Comparison of ENCODE assay signal across 20 mouse cellular contexts in genomic region chr6:31198340-31198739, GRCm38 (mm10).
DNase-seq lines count a peak whose midpoint lies in the region; TF ChIP-seq lines count a peak whose summit lies in the region.
"Had no signal": no experiment of that assay in that cellular context is flagged by ENCODE, and none has a peak within 500 bp of the region (broad histone marks: within the 10 kb centered on the region; RNA-seq: fewer than 3 reads in every experiment).

No protein-coding gene starts in this region.

- peak overlapping the region; percentile 46; the same call in 1 of the 2 replicates for H3K27ac ChIP-seq in gastrocnemius, adult 2 months
- H3K27ac ChIP-seq: embryonic facial prominence, embryonic 10.5 days; embryonic facial prominence, embryonic 13.5 days; forebrain, embryonic 12.5 days; forebrain, embryonic 15.5 days; heart, adult 2 months; heart, embryonic 10.5 days; heart, embryonic 13.5 days; hindbrain, embryonic 14.5 days; hindbrain, postnatal 0 days had no signal

- TF ChIP-seq CTCF in gastrocnemius, adult 2 months (IDR thresholded peaks at IDR 0.05) = no peak

- DNase-seq in gastrocnemius, adult 2 months = peak; percentile 11
- DNase-seq in gastrocnemius, adult 8-10 months (ENCODE audit: low spot score in 2 of 2) = no peak
- DNase-seq in right cerebral cortex, adult 18-20 months = peak; percentile 56
- no peak for DNase-seq in right cerebral cortex, postnatal 14 days
- DNase-seq in telencephalon, adult 2 months (ENCODE audit: low read depth, low spot score) = peak; percentile 56
- no peak for DNase-seq in cerebellum, postnatal 36 days
- DNase-seq: adrenal gland, adult 2 months; gastrocnemius, postnatal 10 days; gastrocnemius, postnatal 36 days; heart, adult 2 months; heart, postnatal 4 days had no signal

- intact Hi-C loops in gastrocnemius, adult 2 months (cut with DNase I) = no loop called here

- no peak overlapping the region for H3K4me3 ChIP-seq in gastrocnemius, adult 2 months
- H3K4me3 ChIP-seq: embryonic facial prominence, embryonic 10.5 days; embryonic facial prominence, embryonic 13.5 days; erythroblast, embryonic 14.5 days; forebrain, embryonic 12.5 days; forebrain, embryonic 15.5 days; heart, adult 2 months; heart, embryonic 10.5 days; heart, embryonic 13.5 days had no signal

Comparison
In these comparisons a context has a peak if more than half of its experiments do, and no peak if none do; other contexts are left out.
1. DNase-seq: peak in gastrocnemius, adult 2 months (single experiment), right cerebral cortex, adult 18-20 months (single experiment) and telencephalon, adult 2 months (single experiment); none in gastrocnemius, adult 8-10 months (0 of 2), right cerebral cortex, postnatal 14 days (single experiment) and cerebellum, postnatal 36 days (0 of 2).